Mouse (Mus musculus): Measurements from ENCODE around the gene Katnbl1. TPM values are rescaled to one million over a fixed set of nuclear protein-coding genes. Genes with fewer than 3 reads are reported as not detected.
"Not testable (repeated sequence)": the region's sequence is repeated elsewhere in the genome, so short reads cannot be mapped to it uniquely, and the experiment has no call there.

Katnbl1 gene
- polyA plus RNA-seq, 1 experiment: 1.1 TPM

GRCm38 (mm10) chr2:112392689-112393088, 13.7 kb downstream of the Katnbl1 start:
- no peak overlapping the region for H3K27ac ChIP-seq (ENCODE audit: control insufficient read depth, insufficient read depth, low read depth, low read length)

GRCm38 (mm10) chr2:112393958-112394357, 14.9 kb downstream of the Katnbl1 start:
- TF ChIP-seq POLR2A (IDR thresholded peaks at IDR 0.05; ENCODE audit: control insufficient read depth, low read depth, low read length) (no peak), CTCF (IDR thresholded peaks at IDR 0.05; ENCODE audit: control insufficient read depth, insufficient read depth, insufficient replicate concordance, low read depth, low read length) (no peak)
- Histone ChIP-seq H3K27me3 (ENCODE audit: control insufficient read depth, insufficient read depth, low read length) (no peaks in the 10 kb centered on the region), H3K4me1 (ENCODE audit: control insufficient read depth, insufficient read depth, low read length) (no peaks in the 10 kb centered on the region), H3K27ac (ENCODE audit: control insufficient read depth, insufficient read depth, low read depth, low read length) (no peak overlapping the region), H3K4me3 (ENCODE audit: control insufficient read depth, low read depth, low read length) (no peak overlapping the region), H3K36me3 (ENCODE audit: control insufficient read depth, insufficient read depth, low read length) (no peaks in the 10 kb centered on the region)

More at GRCm38 (mm10) chr2:112392689-112393088, 13.7 kb downstream of the Katnbl1 start:
- no peaks in the 10 kb centered on the region for H3K36me3 ChIP-seq (ENCODE audit: control insufficient read depth, insufficient read depth, low read length)
- H3K4me1 ChIP-seq (ENCODE audit: control insufficient read depth, insufficient read depth, low read length): no peaks in the 10 kb centered on the region
- TF ChIP-seq POLR2A (IDR thresholded peaks at IDR 0.05; ENCODE audit: control insufficient read depth, low read depth, low read length): no peak
- no peak for TF ChIP-seq CTCF (IDR thresholded peaks at IDR 0.05; ENCODE audit: control insufficient read depth, insufficient read depth, insufficient replicate concordance, low read depth, low read length)
- H3K27me3 ChIP-seq (ENCODE audit: control insufficient read depth, insufficient read depth, low read length): no peaks in the 10 kb centered on the region
- no peak overlapping the region for H3K4me3 ChIP-seq (ENCODE audit: control insufficient read depth, low read depth, low read length)

- Histone ChIP-seq H3K27ac (ENCODE audit: control insufficient read depth, insufficient read depth, low read depth, low read length) (no peak overlapping the region), H3K4me3 (ENCODE audit: control insufficient read depth, low read depth, low read length) (no peak overlapping the region), H3K4me1 (ENCODE audit: control insufficient read depth, insufficient read depth, low read length) (no peaks in the 10 kb centered on the region), H3K27me3 (ENCODE audit: control insufficient read depth, insufficient read depth, low read length) (no peaks in the 10 kb centered on the region), H3K36me3 (ENCODE audit: control insufficient read depth, insufficient read depth, low read length) (no peaks in the 10 kb centered on the region)
- TF ChIP-seq POLR2A (IDR thresholded peaks at IDR 0.05; ENCODE audit: control insufficient read depth, low read depth, low read length) (no peak), CTCF (IDR thresholded peaks at IDR 0.05; ENCODE audit: control insufficient read depth, insufficient read depth, insufficient replicate concordance, low read depth, low read length) (no peak)
Measured at GRCm38 (mm10) chr2:112396649-112397048, 17.6 kb downstream of the Katnbl1 start.

- Histone ChIP-seq H3K27ac (ENCODE audit: control insufficient read depth, insufficient read depth, low read depth, low read length) (no peak overlapping the region), H3K4me1 (ENCODE audit: control insufficient read depth, insufficient read depth, low read length) (no peaks in the 10 kb centered on the region), H3K27me3 (ENCODE audit: control insufficient read depth, insufficient read depth, low read length) (no peaks in the 10 kb centered on the region), H3K4me3 (ENCODE audit: control insufficient read depth, low read depth, low read length) (no peak overlapping the region), H3K36me3 (ENCODE audit: control insufficient read depth, insufficient read depth, low read length) (no peaks in the 10 kb centered on the region)
- no peak for TF ChIP-seq POLR2A (IDR thresholded peaks at IDR 0.05; ENCODE audit: control insufficient read depth, low read depth, low read length)
- TF ChIP-seq CTCF (IDR thresholded peaks at IDR 0.05; ENCODE audit: control insufficient read depth, insufficient read depth, insufficient replicate concordance, low read depth, low read length): no peak
Measured at GRCm38 (mm10) chr2:112407030-112407429, 28.0 kb downstream of the Katnbl1 start.

GRCm38 (mm10) chr2:112425308-112425707, 46.3 kb downstream of the Katnbl1 start:
- no peak overlapping the region for H3K4me3 ChIP-seq (ENCODE audit: control insufficient read depth, low read depth, low read length)
- TF ChIP-seq POLR2A (IDR thresholded peaks at IDR 0.05; ENCODE audit: control insufficient read depth, low read depth, low read length) (no peak), CTCF (IDR thresholded peaks at IDR 0.05; ENCODE audit: control insufficient read depth, insufficient read depth, insufficient replicate concordance, low read depth, low read length) (no peak)

GRCm38 (mm10) chr2:112428534-112428933, 49.5 kb downstream of the Katnbl1 start:
- not testable (repeated sequence) for H3K27ac ChIP-seq (ENCODE audit: control insufficient read depth, insufficient read depth, low read depth, low read length); H3K36me3 ChIP-seq (ENCODE audit: control insufficient read depth, insufficient read depth, low read length)

More at GRCm38 (mm10) chr2:112425308-112425707, 46.3 kb downstream of the Katnbl1 start:
- Histone ChIP-seq H3K27ac (ENCODE audit: control insufficient read depth, insufficient read depth, low read depth, low read length) (no peak overlapping the region), H3K4me1 (ENCODE audit: control insufficient read depth, insufficient read depth, low read length) (no peaks in the 10 kb centered on the region), H3K27me3 (ENCODE audit: control insufficient read depth, insufficient read depth, low read length) (no peaks in the 10 kb centered on the region), H3K36me3 (ENCODE audit: control insufficient read depth, insufficient read depth, low read length) (no peaks in the 10 kb centered on the region)

GRCm38 (mm10) chr2:112429665-112430064, 50.7 kb downstream of the Katnbl1 start:
- no peaks in the 10 kb centered on the region for H3K27me3 ChIP-seq (ENCODE audit: control insufficient read depth, insufficient read depth, low read length)
- no peak overlapping the region for H3K4me3 ChIP-seq (ENCODE audit: control insufficient read depth, low read depth, low read length)
- H3K36me3 ChIP-seq (ENCODE audit: control insufficient read depth, insufficient read depth, low read length): no peaks in the 10 kb centered on the region
- TF ChIP-seq POLR2A (IDR thresholded peaks at IDR 0.05; ENCODE audit: control insufficient read depth, low read depth, low read length) (no peak), CTCF (IDR thresholded peaks at IDR 0.05; ENCODE audit: control insufficient read depth, insufficient read depth, insufficient replicate concordance, low read depth, low read length) (no peak)
- no peaks in the 10 kb centered on the region for H3K4me1 ChIP-seq (ENCODE audit: control insufficient read depth, insufficient read depth, low read length)
- H3K27ac ChIP-seq (ENCODE audit: control insufficient read depth, insufficient read depth, low read depth, low read length): no peak overlapping the region

More at GRCm38 (mm10) chr2:112428534-112428933, 49.5 kb downstream of the Katnbl1 start:
- H3K27me3 ChIP-seq (ENCODE audit: control insufficient read depth, insufficient read depth, low read length); H3K4me3 ChIP-seq (ENCODE audit: control insufficient read depth, low read depth, low read length); H3K4me1 ChIP-seq (ENCODE audit: control insufficient read depth, insufficient read depth, low read length): not testable (repeated sequence)

- Histone ChIP-seq H3K36me3 (ENCODE audit: control insufficient read depth, insufficient read depth, low read length) (no peaks in the 10 kb centered on the region), H3K4me3 (ENCODE audit: control insufficient read depth, low read depth, low read length) (no peak overlapping the region), H3K27me3 (ENCODE audit: control insufficient read depth, insufficient read depth, low read length) (no peaks in the 10 kb centered on the region), H3K4me1 (ENCODE audit: control insufficient read depth, insufficient read depth, low read length) (no peaks in the 10 kb centered on the region), H3K27ac (ENCODE audit: control insufficient read depth, insufficient read depth, low read depth, low read length) (no peak overlapping the region)
- TF ChIP-seq CTCF (IDR thresholded peaks at IDR 0.05; ENCODE audit: control insufficient read depth, insufficient read depth, insufficient replicate concordance, low read depth, low read length) (no peak), POLR2A (IDR thresholded peaks at IDR 0.05; ENCODE audit: control insufficient read depth, low read depth, low read length) (no peak)
Measured at GRCm38 (mm10) chr2:112430403-112430802, 51.4 kb downstream of the Katnbl1 start.
